8 mouse cellular contexts compared by ENCODE assay signal in genomic region chr6:113740236-113741217, GRCm38 (mm10). TPM values are rescaled to one million over a fixed set of nuclear protein-coding genes. Genes with fewer than 3 reads are reported as not detected.
DNase-seq lines count a peak whose midpoint lies in the region; ATAC-seq lines count a peak whose summit lies in the region.

Gene Sec13 (minus strand): TSS chr6:113740743.

- peak; percentile 92 for ATAC-seq in inflammation-experienced regulatory T-cells, adult 6 months

- intact Hi-C loops in gastrocnemius, postnatal 14 days (cut with DNase I; ENCODE audit: low total_unique reads): no loop called here
- intact Hi-C loops in left cerebral cortex, postnatal 14 days (cut with DNase I): no loop called here

- DNase-seq in adipocyte (ENCODE audit: low spot score): peak; percentile 90
- DNase-seq in embryo, embryonic 10 days (ENCODE audit: low spot score): peak; percentile 95
- peak; percentile 84 for DNase-seq in gastrocnemius, postnatal 14 days
- DNase-seq in left cerebral cortex, postnatal 14 days (ENCODE audit: low spot score in 2 of 2): peak; percentile 91 to 92
- DNase-seq in mesoderm, embryonic 11.5 days (ENCODE audit: low read depth, low spot score): peak; percentile 93
- DNase-seq in right cerebral cortex, postnatal 36 days (ENCODE audit: low spot score in 2 of 2): peak; percentile 77 to 79
- peak; percentile 84 for DNase-seq in yolk sac, embryonic 10.5 days (ENCODE audit: low spot score)

RNA-seq across cellular contexts. Expression of gene Sec13, which starts in this region (rescaled TPM):
- 10 to 100 TPM; 68.9 to 78.7 TPM for total RNA-seq in gastrocnemius, postnatal 14 days (2021)
- polyA plus RNA-seq in inflammation-experienced regulatory T-cells, adult 6 months (2017; shearing (Covaris generic)): 100 to 1,000 TPM; 145 to 155 (median 153) TPM
- 10 to 100 TPM; 75.4 to 78.0 TPM for total RNA-seq in left cerebral cortex, postnatal 14 days (2021)

Comparison
In these comparisons a context has a peak if more than half of its experiments do, and no peak if none do; other contexts are left out.
1. Peak in every context shown above with its lines: DNase-seq and ATAC-seq.